29 mouse cellular contexts compared by ENCODE assay signal in genomic region chr7:40663781-40664180, GRCm38 (mm10).
"Had no signal": no experiment of that assay in that cellular context is flagged by ENCODE, and none has a peak within 500 bp of the region (broad histone marks: within the 10 kb centered on the region; RNA-seq: fewer than 3 reads in every experiment).

No protein-coding gene starts in this region.

- H3K4me1 ChIP-seq: limb, embryonic 10.5 days; limb, embryonic 12.5 days; limb, embryonic 13.5 days; limb, embryonic 15.5 days; liver, embryonic 12.5 days; liver, embryonic 13.5 days; liver, embryonic 15.5 days; lung, embryonic 15.5 days; megakaryocyte, embryonic 14.5 days had no signal

- ATAC-seq: liver, embryonic 12.5 days; liver, postnatal 0 days; lung, postnatal 0 days had no signal

- H3K9me3 ChIP-seq: limb, embryonic 10.5 days; limb, embryonic 12.5 days; limb, embryonic 13.5 days; limb, embryonic 15.5 days; liver, embryonic 12.5 days; liver, embryonic 13.5 days; liver, embryonic 15.5 days; lung, embryonic 15.5 days; midbrain, embryonic 12.5 days had no signal

- H3K27ac ChIP-seq: left cerebral cortex, adult 2 months; limb, embryonic 10.5 days; limb, embryonic 12.5 days; limb, embryonic 13.5 days; limb, embryonic 15.5 days; liver, embryonic 12.5 days; liver, embryonic 13.5 days; liver, embryonic 14.5 days; liver, embryonic 15.5 days; lung, embryonic 15.5 days; macrophage; midbrain, embryonic 12.5 days had no signal

- DNase-seq: layer of hippocampus, postnatal 36 days; left cerebral cortex, postnatal 4 days; liver; liver, embryonic 13.5 days; liver, postnatal 0 days; lung, adult 18-20 months; lung, adult 2 months; lung, embryonic 14.5 days; lung, postnatal 10 days; lung, postnatal 14 days; lung, postnatal 36 days; lung, postnatal 4 days; midbrain, embryonic 14.5 days had no signal

- H3K4me3 ChIP-seq: left cerebral cortex, adult 2 months; limb, embryonic 10.5 days; limb, embryonic 12.5 days; limb, embryonic 13.5 days; limb, embryonic 15.5 days; liver, embryonic 12.5 days; liver, embryonic 13.5 days; liver, embryonic 15.5 days; lung, embryonic 15.5 days; midbrain, embryonic 12.5 days; myocyte had no signal

- H3K36me3 ChIP-seq: limb, embryonic 10.5 days; limb, embryonic 12.5 days; limb, embryonic 13.5 days; limb, embryonic 15.5 days; liver, embryonic 12.5 days; liver, embryonic 13.5 days; liver, embryonic 15.5 days; lung, embryonic 15.5 days; midbrain, embryonic 12.5 days had no signal

- H3K9ac ChIP-seq: limb, embryonic 12.5 days; limb, embryonic 13.5 days; limb, embryonic 15.5 days; liver, embryonic 12.5 days; liver, embryonic 13.5 days; liver, embryonic 14.5 days; liver, embryonic 15.5 days; liver, postnatal 0 days; lung, embryonic 14.5 days; lung, embryonic 15.5 days; midbrain, embryonic 12.5 days had no signal

- H3K4me2 ChIP-seq: limb, embryonic 12.5 days; limb, embryonic 13.5 days; limb, embryonic 15.5 days; liver, embryonic 11.5 days; liver, embryonic 12.5 days; liver, embryonic 13.5 days; liver, embryonic 15.5 days; lung, embryonic 14.5 days; lung, embryonic 15.5 days; midbrain, embryonic 11.5 days; midbrain, embryonic 12.5 days had no signal

- H3K27me3 ChIP-seq: limb, embryonic 12.5 days; limb, embryonic 13.5 days; limb, embryonic 15.5 days; liver, embryonic 12.5 days; liver, embryonic 13.5 days; liver, embryonic 15.5 days; lung, embryonic 15.5 days; megakaryocyte, embryonic 14.5 days; midbrain, embryonic 12.5 days had no signal
